Mouse (Mus musculus): Measurements from ENCODE around the gene Mea1. TPM values are rescaled to one million over a fixed set of nuclear protein-coding genes. Genes with fewer than 3 reads are reported as not detected.
A peak's percentile ranks its signal among the peaks of the same experiment; 100 is the strongest.

Gene Mea1
- polyA plus RNA-seq, 1 experiment from 2014 or later = 109 TPM

DNA sequence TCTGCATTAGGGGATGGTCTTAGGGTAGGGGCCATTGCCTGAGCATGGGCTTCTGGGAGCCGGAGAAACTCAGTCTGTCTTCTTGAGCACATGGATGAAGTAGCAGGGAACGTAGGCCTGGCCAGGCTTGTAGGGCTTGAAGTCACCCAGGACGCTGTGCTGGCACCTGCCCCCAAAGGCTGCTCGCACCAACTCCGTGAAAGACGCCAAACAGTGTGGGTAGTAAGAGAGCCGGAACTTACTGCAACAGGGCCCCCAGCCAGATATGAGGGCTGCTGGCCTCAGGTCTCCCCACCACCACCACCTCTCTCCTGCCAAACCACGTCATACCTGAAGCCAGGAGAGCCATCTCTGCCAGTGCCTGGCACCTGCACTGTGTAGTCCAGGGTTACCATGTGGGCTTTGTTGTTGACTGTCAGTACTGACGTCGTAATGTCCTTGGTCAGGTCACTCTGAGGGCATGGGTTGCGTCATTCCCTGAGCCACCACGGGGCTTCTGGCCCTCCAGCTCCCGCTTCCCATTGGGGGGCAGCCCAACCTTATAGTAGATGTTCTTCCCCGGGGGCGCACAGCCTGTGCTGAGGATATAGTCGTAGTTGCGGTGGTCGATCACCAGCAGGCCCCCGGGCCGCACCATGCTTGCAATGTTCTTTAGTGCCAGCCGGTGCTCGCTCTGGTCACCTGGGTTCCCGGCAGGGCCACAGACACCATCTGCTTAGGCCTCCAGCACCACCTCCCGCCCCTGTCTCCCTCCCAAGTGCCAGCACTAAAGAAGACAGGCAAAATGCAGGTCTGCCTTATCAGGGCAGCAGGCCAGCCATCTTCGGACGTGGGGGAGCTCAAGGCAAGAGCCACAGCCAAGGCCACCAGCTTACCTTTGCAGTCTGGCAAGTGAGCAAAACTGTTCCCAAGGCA, 47.4 kb downstream of the Mea1 start:
- no peak for ATAC-seq (replicated peaks; ENCODE audit: extremely low read depth, insufficient read depth, low FRiP score)
- Histone ChIP-seq H3K27ac (ENCODE audit: low read length) (no peak overlapping the region), H3K9me3 (replicated peaks; ENCODE audit: control insufficient read depth, low read length) (no peaks in the 10 kb centered on the region), H3K4me1 (ENCODE audit: control insufficient read depth, insufficient read depth, low read length) (peaks cover 9% of the 10 kb centered on the region), H3K4me3 (ENCODE audit: low read length) (no peak overlapping the region), H3K36me3 (ENCODE audit: control insufficient read depth, insufficient read depth) (peaks cover 3% of the 10 kb centered on the region; the same call in 1 of the 2 replicates), H3K4me2 (ENCODE audit: low read depth, low read length) (no peak overlapping the region), H3K9ac (ENCODE audit: low read length) (no peak overlapping the region), H3K27me3 (ENCODE audit: control insufficient read depth, insufficient read depth, low read length) (peaks cover 10% of the 10 kb centered on the region; the same call in 1 of the 2 replicates)
- WGBS = 88% methylated on average over 26 of the region's 26 CpGs

GRCm38 (mm10) chr17:46727271-46727670, 48.7 kb downstream of the Mea1 start:
- no peak for ATAC-seq (replicated peaks; ENCODE audit: extremely low read depth, insufficient read depth, low FRiP score)
- H3K27ac ChIP-seq (ENCODE audit: low read length) = no peak overlapping the region
- H3K36me3 ChIP-seq (ENCODE audit: control insufficient read depth, insufficient read depth) = peaks cover 3% of the 10 kb centered on the region; the same call in 1 of the 2 replicates
- no peak overlapping the region for H3K4me3 ChIP-seq (ENCODE audit: low read length)
- H3K27me3 ChIP-seq (ENCODE audit: control insufficient read depth, insufficient read depth, low read length) = peaks cover 10% of the 10 kb centered on the region; the same call in 1 of the 2 replicates
- 0 out of 2 replicates have a peak overlapping the region, but pooled peaks have one; percentile 16 for H3K9ac ChIP-seq (ENCODE audit: low read length)
- no peaks in the 10 kb centered on the region for H3K9me3 ChIP-seq (replicated peaks; ENCODE audit: control insufficient read depth, low read length)
- peaks cover 9% of the 10 kb centered on the region for H3K4me1 ChIP-seq (ENCODE audit: control insufficient read depth, insufficient read depth, low read length)
- H3K4me2 ChIP-seq (ENCODE audit: low read depth, low read length) = no peak overlapping the region
- 84% methylated on average over 11 of the region's 11 CpGs for WGBS

GRCm38 (mm10) chr17:46728021-46728420, 49.4 kb downstream of the Mea1 start:
- no peak overlapping the region for H3K4me3 ChIP-seq (ENCODE audit: low read length)
- H3K36me3 ChIP-seq (ENCODE audit: control insufficient read depth, insufficient read depth) = peaks cover 3% of the 10 kb centered on the region; the same call in 1 of the 2 replicates
- H3K27me3 ChIP-seq (ENCODE audit: control insufficient read depth, insufficient read depth, low read length) = peaks cover 10% of the 10 kb centered on the region; the same call in 1 of the 2 replicates
- peaks cover 9% of the 10 kb centered on the region for H3K4me1 ChIP-seq (ENCODE audit: control insufficient read depth, insufficient read depth, low read length)
- H3K9me3 ChIP-seq (replicated peaks; ENCODE audit: control insufficient read depth, low read length) = no peaks in the 10 kb centered on the region
- H3K4me2 ChIP-seq (ENCODE audit: low read depth, low read length) = no peak overlapping the region
- H3K27ac ChIP-seq (ENCODE audit: low read length) = no peak overlapping the region
- 41% methylated on average over 6 of the region's 6 CpGs for WGBS
- no peak for ATAC-seq (replicated peaks; ENCODE audit: extremely low read depth, insufficient read depth, low FRiP score)
- H3K9ac ChIP-seq (ENCODE audit: low read length) = no peak overlapping the region

DNA sequence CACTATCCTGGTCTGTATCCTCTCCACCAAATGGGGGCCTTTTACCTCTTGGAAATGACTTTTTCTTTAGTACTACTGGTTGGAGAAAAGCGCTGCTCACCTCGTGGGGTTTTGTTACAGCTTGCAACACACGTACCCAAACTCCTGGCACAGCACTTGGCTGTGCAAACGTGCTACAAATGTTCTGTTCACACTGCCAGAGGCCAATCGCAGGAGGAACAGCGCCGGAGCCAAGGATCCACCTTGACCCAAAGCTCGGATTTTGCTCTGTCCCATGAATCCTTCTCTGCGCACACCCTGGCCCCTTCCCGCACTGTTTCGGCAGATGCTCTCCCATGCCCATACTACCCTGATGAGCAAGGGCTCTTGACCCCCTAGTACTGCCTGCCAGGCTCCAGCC, 49.9 kb downstream of the Mea1 start:
- Histone ChIP-seq H3K27ac (ENCODE audit: low read length) (no peak overlapping the region), H3K27me3 (ENCODE audit: control insufficient read depth, insufficient read depth, low read length) (peaks cover 10% of the 10 kb centered on the region; the same call in 1 of the 2 replicates), H3K4me2 (ENCODE audit: low read depth, low read length) (peak overlapping the region; percentile 34), H3K9ac (ENCODE audit: low read length) (0 out of 2 replicates have a peak overlapping the region, but pooled peaks have one; percentile 6), H3K4me3 (ENCODE audit: low read length) (peak overlapping the region; percentile 13; the same call in 1 of the 2 replicates), H3K36me3 (ENCODE audit: control insufficient read depth, insufficient read depth) (peaks cover 3% of the 10 kb centered on the region; the same call in 1 of the 2 replicates), H3K4me1 (ENCODE audit: control insufficient read depth, insufficient read depth, low read length) (peaks cover 9% of the 10 kb centered on the region), H3K9me3 (replicated peaks; ENCODE audit: control insufficient read depth, low read length) (no peaks in the 10 kb centered on the region)
- ATAC-seq (replicated peaks; ENCODE audit: extremely low read depth, insufficient read depth, low FRiP score) = no peak
- 49% methylated on average over 11 of the region's 11 CpGs for WGBS

- 16% methylated on average over 24 of the region's 24 CpGs for WGBS
- Histone ChIP-seq H3K4me3 (ENCODE audit: low read length) (peak within 1 kb of the TSS; percentile 13; the same call in 1 of the 2 replicates), H3K9me3 (replicated peaks; ENCODE audit: control insufficient read depth, low read length) (no peaks in the 10 kb centered on the region), H3K27me3 (ENCODE audit: control insufficient read depth, insufficient read depth, low read length) (peaks cover 10% of the 10 kb centered on the region; the same call in 1 of the 2 replicates), H3K4me1 (ENCODE audit: control insufficient read depth, insufficient read depth, low read length) (peaks cover 9% of the 10 kb centered on the region), H3K9ac (ENCODE audit: low read length) (0 out of 2 replicates have a peak within 1 kb of the TSS, but pooled peaks have one; percentile 6), H3K4me2 (ENCODE audit: low read depth, low read length) (peak within 1 kb of the TSS; percentile 34), H3K36me3 (ENCODE audit: control insufficient read depth, insufficient read depth) (peaks cover 3% of the 10 kb centered on the region; the same call in 1 of the 2 replicates), H3K27ac (ENCODE audit: low read length) (no peak within 1 kb of the TSS)
- no peak for ATAC-seq (replicated peaks; ENCODE audit: extremely low read depth, insufficient read depth, low FRiP score)
These were observed 50.3 kb downstream of the Mea1 start, which contains the start of gene Gnmt for GRCm38 (mm10) chr17:46728904-46729318. Gnmt (minus strand) TSS chr17:46729168.

Other genes starting within 250 kb of the Mea1 start
- 20.2 and 37.5 TPM in 2 replicates for gene Crip3, start 249.9 kb upstream of the Mea1 start, polyA plus RNA-seq (2015; fragmentation: Nextera tagmentation; extraction: Ambion mirVana)
- gene Slc22a7, start 240.3 kb upstream of the Mea1 start, polyA plus RNA-seq (2015; fragmentation: Nextera tagmentation; extraction: Ambion mirVana) = 0.55 and 1.2 TPM in 2 replicates
- gene Ttbk1, start 191.1 kb upstream of the Mea1 start, polyA plus RNA-seq (2015; fragmentation: Nextera tagmentation; extraction: Ambion mirVana) = 0.07 and 0.14 TPM in 2 replicates
- 28.0 and 29.6 TPM in 2 replicates for gene Dnph1, start 182.1 kb upstream of the Mea1 start, polyA plus RNA-seq (2015; fragmentation: Nextera tagmentation; extraction: Ambion mirVana)
- 5.6 and 6.4 TPM in 2 replicates for gene Cul9, start 132.4 kb upstream of the Mea1 start, polyA plus RNA-seq (2015; fragmentation: Nextera tagmentation; extraction: Ambion mirVana)
- gene Srf, start 122.6 kb upstream of the Mea1 start, polyA plus RNA-seq (2015; fragmentation: Nextera tagmentation; extraction: Ambion mirVana) = 11.0 and 12.4 TPM in 2 replicates
- gene Ptk7, start 49.3 kb upstream of the Mea1 start, polyA plus RNA-seq (2015; fragmentation: Nextera tagmentation; extraction: Ambion mirVana) = 37.6 and 46.0 TPM in 2 replicates
- gene Klc4, start 32.8 kb upstream of the Mea1 start, polyA plus RNA-seq (2015; fragmentation: Nextera tagmentation; extraction: Ambion mirVana) = 25.7 and 29.0 TPM in 2 replicates
- 117 and 119 TPM in 2 replicates for gene Mrpl2, start 32.6 kb upstream of the Mea1 start, polyA plus RNA-seq (2015; fragmentation: Nextera tagmentation; extraction: Ambion mirVana)
- gene Cul7, start 28.5 kb upstream of the Mea1 start, polyA plus RNA-seq (2015; fragmentation: Nextera tagmentation; extraction: Ambion mirVana) = 39.8 and 46.0 TPM in 2 replicates
- gene Rrp36, start 4.4 kb upstream of the Mea1 start, polyA plus RNA-seq (2015; fragmentation: Nextera tagmentation; extraction: Ambion mirVana) = 39.0 and 39.7 TPM in 2 replicates
- 175 and 179 TPM in 2 replicates for gene Klhdc3, start 2.1 kb downstream of the Mea1 start, polyA plus RNA-seq (2015; fragmentation: Nextera tagmentation; extraction: Ambion mirVana)
- gene Ppp2r5d, start 26.3 kb downstream of the Mea1 start, polyA plus RNA-seq (2015; fragmentation: Nextera tagmentation; extraction: Ambion mirVana) = 56.1 and 59.9 TPM in 2 replicates
- 13.3 and 15.1 TPM in 2 replicates for gene Pex6, start 32.7 kb downstream of the Mea1 start, polyA plus RNA-seq (2015; fragmentation: Nextera tagmentation; extraction: Ambion mirVana)
- gene Gnmt, start 50.4 kb downstream of the Mea1 start, polyA plus RNA-seq (2015; fragmentation: Nextera tagmentation; extraction: Ambion mirVana) = 1.8 and 2.5 TPM in 2 replicates
- 50.6 and 51.4 TPM in 2 replicates for gene Cnpy3, start 73.4 kb downstream of the Mea1 start, polyA plus RNA-seq (2015; fragmentation: Nextera tagmentation; extraction: Ambion mirVana)
- gene Ptcra, start 84.9 kb downstream of the Mea1 start, polyA plus RNA-seq (2015; fragmentation: Nextera tagmentation; extraction: Ambion mirVana) = 17.0 and 38.9 TPM in 2 replicates
- 52.0 and 55.1 TPM in 2 replicates for gene 2310039H08Rik, start 93.8 kb downstream of the Mea1 start, polyA plus RNA-seq (2015; fragmentation: Nextera tagmentation; extraction: Ambion mirVana)
- 93.0 and 103 TPM in 2 replicates for gene Rpl7l1, start 103.9 kb downstream of the Mea1 start, polyA plus RNA-seq (2015; fragmentation: Nextera tagmentation; extraction: Ambion mirVana)
- 3.5 and 3.9 TPM in 2 replicates for gene Bicral, start 179.7 kb downstream of the Mea1 start, polyA plus RNA-seq (2015; fragmentation: Nextera tagmentation; extraction: Ambion mirVana)
- 40.3 and 42.9 TPM in 2 replicates for gene Tbcc, start 211.9 kb downstream of the Mea1 start, polyA plus RNA-seq (2015; fragmentation: Nextera tagmentation; extraction: Ambion mirVana)
- not detected in 2 replicates for gene Prph2, start 231.7 kb downstream of the Mea1 start, polyA plus RNA-seq (2015; fragmentation: Nextera tagmentation; extraction: Ambion mirVana)

All from heart, embryonic 16.5 days (tissue).